Mouse (Mus musculus) stomach, postnatal 0 days (tissue): Measurements from ENCODE around the gene Smad1.

Experiments
- CTCF ChIP-seq: IDR thresholded peaks from 2 replicates; pipeline ENCODE4 v1.5.1; 2016; ENCODE audit warnings: antibody characterized with exemption, low read depth, mild to moderate bottlenecking, moderate library complexity
- EP300 ChIP-seq: optimal IDR thresholded peaks from 2 replicates; pipeline ENCODE3; 2016; ENCODE audit warnings: antibody characterized with exemption

DNA sequence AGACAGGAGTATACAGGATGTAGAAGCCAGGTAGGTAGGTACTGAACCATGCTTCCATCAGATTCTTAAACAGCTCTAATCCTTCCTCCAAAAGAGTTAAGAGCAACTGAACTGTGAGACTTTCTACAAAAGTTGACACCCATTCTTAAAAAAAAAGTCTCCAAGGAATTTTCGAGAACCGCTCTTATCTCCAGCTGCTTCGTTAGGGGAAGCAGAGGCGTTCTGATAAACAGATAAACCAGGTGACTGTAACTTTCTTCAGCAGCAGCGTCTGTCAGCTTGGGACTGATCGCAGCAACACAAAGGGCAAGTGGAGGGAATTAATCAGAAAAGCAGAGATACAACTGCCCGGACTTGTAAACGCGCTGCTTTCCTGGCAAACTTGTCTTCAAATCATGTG lies 5.3 kb downstream of the Smad1 start:
- no peak for TF ChIP-seq CTCF
- TF ChIP-seq EP300, result no peak
